Mouse (Mus musculus): ENCODE data around the gene Gm17660. TPM values are rescaled to one million over a fixed set of nuclear protein-coding genes. Genes with fewer than 3 reads are reported as not detected.

Gm17660 gene
- polyA plus RNA-seq, 1 experiment from 2014 or later, result not detected

DNA sequence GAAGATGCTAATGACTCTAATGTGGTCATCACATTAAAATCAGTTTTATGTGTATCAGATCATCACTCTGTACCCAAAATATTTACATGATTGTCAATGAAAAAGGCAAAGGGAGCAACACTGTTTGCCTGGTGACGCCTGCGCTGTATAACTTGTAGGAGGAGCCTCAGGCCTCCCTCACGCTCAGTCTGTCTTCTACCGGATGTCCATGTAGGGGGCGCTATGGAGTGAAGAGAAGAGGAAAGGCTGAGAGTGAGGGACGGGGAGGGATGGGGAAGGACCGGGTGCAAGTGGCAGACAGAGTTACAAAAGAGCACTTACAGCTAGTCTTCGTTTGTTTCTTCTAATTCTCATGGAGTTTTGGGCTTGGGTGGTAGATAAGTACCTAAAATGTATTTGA lies 24.5 kb downstream of the Gm17660 start:
- Histone ChIP-seq H3K36me3 (ENCODE audit: control insufficient read depth, insufficient read depth) (peaks cover 21% of the 10 kb centered on the region), H3K9me3 (replicated peaks; ENCODE audit: control insufficient read depth, low read length) (no peaks in the 10 kb centered on the region), H3K4me1 (ENCODE audit: control insufficient read depth, insufficient read depth, low read length) (peaks cover 5% of the 10 kb centered on the region; the same call in 1 of the 2 replicates), H3K4me3 (ENCODE audit: low read length) (no peak overlapping the region), H3K4me2 (ENCODE audit: low read depth, low read length) (no peak overlapping the region), H3K9ac (ENCODE audit: low read length) (no peak overlapping the region), H3K27ac (ENCODE audit: low read length) (no peak overlapping the region), H3K27me3 (ENCODE audit: control insufficient read depth, insufficient read depth, low read length) (no peaks in the 10 kb centered on the region)
- ATAC-seq (replicated peaks; ENCODE audit: extremely low read depth, insufficient read depth, low FRiP score), result no peak
- WGBS, result 68% methylated on average over 8 of the region's 8 CpGs

- Histone ChIP-seq H3K9ac (ENCODE audit: low read length) (peak overlapping the region; percentile 91; the same call in 1 of the 2 replicates), H3K4me1 (ENCODE audit: control insufficient read depth, insufficient read depth, low read length) (peaks cover 15% of the 10 kb centered on the region), H3K4me3 (ENCODE audit: low read length) (peak overlapping the region; percentile 84), H3K4me2 (ENCODE audit: low read depth, low read length) (peak overlapping the region; percentile 92), H3K9me3 (replicated peaks; ENCODE audit: control insufficient read depth, low read length) (no peaks in the 10 kb centered on the region), H3K27me3 (ENCODE audit: control insufficient read depth, insufficient read depth, low read length) (no peaks in the 10 kb centered on the region), H3K27ac (ENCODE audit: low read length) (no peak overlapping the region), H3K36me3 (ENCODE audit: control insufficient read depth, insufficient read depth) (peaks cover 21% of the 10 kb centered on the region)
- 44% methylated on average over 4 of the region's 4 CpGs for WGBS
- no peak for ATAC-seq (replicated peaks; ENCODE audit: extremely low read depth, insufficient read depth, low FRiP score)
Observed at GRCm38 (mm10) chr5:104048139-104048538, 29.3 kb downstream of the Gm17660 start.

- Histone ChIP-seq H3K4me3 (ENCODE audit: low read length) (peak overlapping the region; percentile 84), H3K9ac (ENCODE audit: low read length) (peak overlapping the region; percentile 91), H3K4me2 (ENCODE audit: low read depth, low read length) (peak overlapping the region; percentile 92), H3K27ac (ENCODE audit: low read length) (peak overlapping the region; percentile 91), H3K9me3 (replicated peaks; ENCODE audit: control insufficient read depth, low read length) (no peaks in the 10 kb centered on the region), H3K4me1 (ENCODE audit: control insufficient read depth, insufficient read depth, low read length) (peaks cover 15% of the 10 kb centered on the region), H3K36me3 (ENCODE audit: control insufficient read depth, insufficient read depth) (peaks cover 19% of the 10 kb centered on the region), H3K27me3 (ENCODE audit: control insufficient read depth, insufficient read depth, low read length) (no peaks in the 10 kb centered on the region)
- ATAC-seq (replicated peaks; ENCODE audit: extremely low read depth, insufficient read depth, low FRiP score), result no peak; the same call in 1 of the 2 replicates
- 4% methylated on average over 19 of the region's 19 CpGs for WGBS
Observed at GRCm38 (mm10) chr5:104047200-104048105, 30.0 kb downstream of the Gm17660 start.

- Histone ChIP-seq H3K27ac (ENCODE audit: low read length) (peak within 1 kb of the TSS; percentile 91), H3K4me1 (ENCODE audit: control insufficient read depth, insufficient read depth, low read length) (peaks cover 15% of the 10 kb centered on the region), H3K9me3 (replicated peaks; ENCODE audit: control insufficient read depth, low read length) (no peaks in the 10 kb centered on the region), H3K27me3 (ENCODE audit: control insufficient read depth, insufficient read depth, low read length) (no peaks in the 10 kb centered on the region), H3K36me3 (ENCODE audit: control insufficient read depth, insufficient read depth) (peaks cover 11% of the 10 kb centered on the region), H3K4me2 (ENCODE audit: low read depth, low read length) (peak within 1 kb of the TSS; percentile 92), H3K9ac (ENCODE audit: low read length) (peak within 1 kb of the TSS; percentile 91), H3K4me3 (ENCODE audit: low read length) (peak within 1 kb of the TSS; percentile 84)
- 5% methylated on average over 90 of the region's 90 CpGs for WGBS
- ATAC-seq (replicated peaks; ENCODE audit: extremely low read depth, insufficient read depth, low FRiP score), result peak; percentile 96
Observed at GRCm38 (mm10) chr5:104046256-104047199, 30.9 kb downstream of the Gm17660 start, which contains the start of gene Nudt9. Gene Nudt9 (plus strand): TSS chr5:104046306.

DNA sequence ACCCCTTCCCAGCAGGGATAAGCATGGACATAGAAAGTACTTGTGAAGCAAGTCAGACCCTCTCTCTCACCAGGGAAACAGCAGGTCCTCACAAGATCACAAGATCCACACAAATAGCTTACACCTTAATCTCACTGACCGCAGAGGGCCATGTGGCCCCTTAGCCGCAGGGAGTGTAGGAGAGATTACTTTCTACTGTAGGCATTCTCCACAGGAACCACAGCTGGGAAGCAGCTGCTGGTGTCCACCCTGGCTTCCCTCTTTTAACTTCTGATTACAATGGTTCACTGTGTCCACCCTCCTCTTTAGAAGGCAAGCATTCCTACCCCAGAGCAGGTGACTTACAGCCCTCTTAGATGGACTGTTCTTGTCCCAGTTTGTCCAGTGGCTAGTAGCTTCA lies 33.7 kb downstream of the Gm17660 start:
- ATAC-seq (replicated peaks; ENCODE audit: extremely low read depth, insufficient read depth, low FRiP score), result no peak
- Histone ChIP-seq H3K4me3 (ENCODE audit: low read length) (no peak overlapping the region), H3K4me2 (ENCODE audit: low read depth, low read length) (no peak overlapping the region), H3K36me3 (ENCODE audit: control insufficient read depth, insufficient read depth) (no peaks in the 10 kb centered on the region), H3K4me1 (ENCODE audit: control insufficient read depth, insufficient read depth, low read length) (peaks cover 15% of the 10 kb centered on the region), H3K27ac (ENCODE audit: low read length) (no peak overlapping the region), H3K27me3 (ENCODE audit: control insufficient read depth, insufficient read depth, low read length) (no peaks in the 10 kb centered on the region), H3K9ac (ENCODE audit: low read length) (no peak overlapping the region), H3K9me3 (replicated peaks; ENCODE audit: control insufficient read depth, low read length) (no peaks in the 10 kb centered on the region)
- WGBS, result 27% methylated on average over 2 of the region's 2 CpGs

DNA sequence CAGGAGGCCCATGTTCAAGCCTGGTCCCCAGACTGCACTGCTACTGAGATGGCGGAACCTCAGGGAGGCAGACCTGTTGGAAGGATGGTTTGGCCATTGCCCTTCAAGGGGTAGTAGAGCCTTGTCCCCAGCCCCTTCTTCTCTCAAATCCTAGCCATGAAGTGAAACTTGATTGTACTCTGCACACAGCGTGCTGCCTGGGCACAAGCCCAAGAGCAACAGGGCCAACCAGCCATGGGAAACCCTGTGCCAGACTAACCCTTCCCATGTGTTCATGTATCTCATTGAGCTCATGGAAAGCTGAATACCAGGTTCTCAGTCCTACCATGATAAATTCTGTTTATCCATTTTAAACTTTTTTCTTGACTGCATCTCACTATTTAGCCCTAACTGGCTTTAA lies 34.5 kb downstream of the Gm17660 start:
- ATAC-seq (replicated peaks; ENCODE audit: extremely low read depth, insufficient read depth, low FRiP score), result no peak
- no peak overlapping the region for H3K4me2 ChIP-seq (ENCODE audit: low read depth, low read length)
- no peak overlapping the region for H3K4me3 ChIP-seq (ENCODE audit: low read length)
- no peaks in the 10 kb centered on the region for H3K9me3 ChIP-seq (replicated peaks; ENCODE audit: control insufficient read depth, low read length)
- H3K36me3 ChIP-seq (ENCODE audit: control insufficient read depth, insufficient read depth), result no peaks in the 10 kb centered on the region
- H3K27ac ChIP-seq (ENCODE audit: low read length), result no peak overlapping the region
- H3K27me3 ChIP-seq (ENCODE audit: control insufficient read depth, insufficient read depth, low read length), result no peaks in the 10 kb centered on the region
- H3K9ac ChIP-seq (ENCODE audit: low read length), result no peak overlapping the region
- 72% methylated on average over 2 of the region's 2 CpGs for WGBS
- peaks cover 10% of the 10 kb centered on the region for H3K4me1 ChIP-seq (ENCODE audit: control insufficient read depth, insufficient read depth, low read length)

DNA sequence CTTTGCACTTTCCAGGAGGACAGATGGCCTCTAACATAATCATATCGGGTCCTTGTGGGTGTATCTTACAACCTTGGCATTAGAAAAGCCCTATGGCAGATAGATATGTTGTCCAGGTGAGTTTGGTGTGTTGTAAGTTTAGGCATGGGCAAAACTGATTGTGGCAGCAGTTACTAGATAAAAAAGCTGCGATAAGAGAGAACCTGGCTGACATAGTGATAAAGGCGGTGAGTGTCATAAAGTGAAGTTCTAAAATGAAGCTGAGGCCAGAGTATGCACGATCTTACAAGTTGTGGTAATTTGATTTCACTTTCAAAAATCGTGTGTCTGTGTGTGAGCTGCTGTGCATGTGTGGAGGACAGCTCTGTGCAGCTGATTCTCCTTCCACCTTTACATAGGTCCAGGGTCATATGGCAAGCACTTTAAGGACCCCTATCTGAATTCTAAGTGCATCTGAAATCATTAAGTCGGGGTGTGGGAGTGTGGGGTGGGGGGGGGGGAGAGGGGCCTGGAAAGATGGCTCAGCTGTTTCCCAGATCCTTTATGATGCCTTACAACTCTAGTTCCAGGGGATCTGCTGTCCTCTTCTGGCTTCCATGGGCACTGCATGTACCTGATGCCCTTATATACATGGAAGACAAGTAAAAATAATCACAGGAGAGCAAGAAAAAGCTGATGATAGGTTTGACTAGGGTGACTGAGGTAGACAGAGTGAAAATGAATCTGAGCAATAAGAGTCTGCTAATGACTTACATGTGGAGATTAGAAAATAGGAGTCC lies 38.1 kb downstream of the Gm17660 start:
- H3K4me1 ChIP-seq (ENCODE audit: control insufficient read depth, insufficient read depth, low read length), result no peaks in the 10 kb centered on the region
- no peaks in the 10 kb centered on the region for H3K36me3 ChIP-seq (ENCODE audit: control insufficient read depth, insufficient read depth)
- H3K9ac ChIP-seq (ENCODE audit: low read length), result no peak overlapping the region
- H3K27ac ChIP-seq (ENCODE audit: low read length), result no peak overlapping the region
- no peaks in the 10 kb centered on the region for H3K9me3 ChIP-seq (replicated peaks; ENCODE audit: control insufficient read depth, low read length)
- 57% methylated on average over 6 of the region's 6 CpGs for WGBS
- no peak overlapping the region for H3K4me3 ChIP-seq (ENCODE audit: low read length)
- no peak overlapping the region for H3K4me2 ChIP-seq (ENCODE audit: low read depth, low read length)
- no peaks in the 10 kb centered on the region for H3K27me3 ChIP-seq (ENCODE audit: control insufficient read depth, insufficient read depth, low read length)
- ATAC-seq (replicated peaks; ENCODE audit: extremely low read depth, insufficient read depth, low FRiP score), result peak; percentile 28; the same call in 1 of the 2 replicates

- no peaks in the 10 kb centered on the region for H3K9me3 ChIP-seq (replicated peaks; ENCODE audit: control insufficient read depth, low read length)
- H3K27ac ChIP-seq (ENCODE audit: low read length), result no peak overlapping the region
- no peak overlapping the region for H3K4me2 ChIP-seq (ENCODE audit: low read depth, low read length)
- H3K4me1 ChIP-seq (ENCODE audit: control insufficient read depth, insufficient read depth, low read length), result no peaks in the 10 kb centered on the region
- 82% methylated on average over 1 of the region's 1 CpGs for WGBS
- H3K4me3 ChIP-seq (ENCODE audit: low read length), result no peak overlapping the region
- ATAC-seq (replicated peaks; ENCODE audit: extremely low read depth, insufficient read depth, low FRiP score), result no peak
- H3K36me3 ChIP-seq (ENCODE audit: control insufficient read depth, insufficient read depth), result no peaks in the 10 kb centered on the region
- H3K27me3 ChIP-seq (ENCODE audit: control insufficient read depth, insufficient read depth, low read length), result no peaks in the 10 kb centered on the region
- H3K9ac ChIP-seq (ENCODE audit: low read length), result no peak overlapping the region
Observed at GRCm38 (mm10) chr5:104036686-104037085, 40.7 kb downstream of the Gm17660 start.
